Mouse (Mus musculus) hindbrain, embryonic 11.5 days (tissue): ENCODE results near the gene Trappc4. TPM values are rescaled to one million over a fixed set of nuclear protein-coding genes. Genes with fewer than 3 reads are reported as not detected.
"Not testable (repeated sequence)": the region's sequence is repeated elsewhere in the genome, so short reads cannot be mapped to it uniquely, and the experiment has no call there.

Experiments used
- ATAC-seq: fragments of 200-750 bp; cut with Nextera tagmentation; 2 replicates; pipeline ENCODE4 v1.8.0; 2017; ENCODE audit warnings: mild to moderate bottlenecking, moderate TSS enrichment, moderate library complexity; ENCODE audit not compliant: low FRiP score
- DNase-seq: peaks from one replicate; pipeline ENCODE4 v3.0.0-alpha.2; 2015; ENCODE audit warnings: low spot score
- H3K27ac ChIP-seq: fragments of 300-500 bp; sonication (generic); 2 replicates; pipeline ENCODE4 v1.5.1; 2014; ENCODE audit warnings: mild to moderate bottlenecking, low read depth, low read length
- H3K27me3 ChIP-seq: fragments of 300-500 bp; sonication (generic); 2 replicates; pipeline ENCODE4 v1.6.1; 2014; ENCODE audit warnings: mild to moderate bottlenecking, low read length, moderate library complexity, mixed read lengths; ENCODE audit not compliant: control insufficient read depth, insufficient read depth
- H3K36me3 ChIP-seq: fragments of 300-500 bp; sonication (generic); 2 replicates; pipeline ENCODE4 v1.6.1; 2014; ENCODE audit warnings: mild to moderate bottlenecking, low read length, moderate library complexity, mixed read lengths; ENCODE audit not compliant: control insufficient read depth, insufficient read depth
- H3K4me1 ChIP-seq: fragments of 300-500 bp; sonication (generic); replicated peaks from 2 replicates; pipeline ENCODE4 v1.6.1; 2014; ENCODE audit warnings: low read length, mixed read lengths; ENCODE audit not compliant: control insufficient read depth, insufficient read depth
- H3K4me2 ChIP-seq: fragments of 300-500 bp; sonication (generic); replicated peaks from 2 replicates; pipeline ENCODE4 v1.6.1; 2014; ENCODE audit warnings: mild to moderate bottlenecking, low read depth, low read length
- H3K4me3 ChIP-seq: fragments of 300-500 bp; sonication (generic); 2 replicates; pipeline ENCODE4 v1.5.1; 2014; ENCODE audit warnings: low read depth, low read length
- H3K9ac ChIP-seq: fragments of 300-500 bp; sonication (generic); 2 replicates; pipeline ENCODE4 v1.6.1; 2014; ENCODE audit warnings: low read depth, low read length
- H3K9me3 ChIP-seq: fragments of 300-500 bp; sonication (generic); 2 replicates; pipeline ENCODE4 v1.6.1; 2016; ENCODE audit warnings: low read length; ENCODE audit not compliant: control insufficient read depth
- WGBS: fragments of 180-500 bp; shearing (Covaris S2); extraction: QIAGEN DNeasy Blood & Tissue Kit; methylation state at CpG from one replicate; pipeline ENCODE4 v1.1.7; 2014; 5-methylcytosine and 5-hydroxymethylcytosine counted together
- polyA plus RNA-seq: library from polyadenylated mRNA; unstranded; fragments of >200 nt; fragmentation: Nextera tagmentation; extraction: Ambion mirVana; gene quantifications from 2 replicates; pipeline ENCODE4 v1.2.1, GENCODE M21; 2014

Trappc4 gene
- polyA plus RNA-seq, 1 experiment from 2014 or later = 264 TPM

DNA sequence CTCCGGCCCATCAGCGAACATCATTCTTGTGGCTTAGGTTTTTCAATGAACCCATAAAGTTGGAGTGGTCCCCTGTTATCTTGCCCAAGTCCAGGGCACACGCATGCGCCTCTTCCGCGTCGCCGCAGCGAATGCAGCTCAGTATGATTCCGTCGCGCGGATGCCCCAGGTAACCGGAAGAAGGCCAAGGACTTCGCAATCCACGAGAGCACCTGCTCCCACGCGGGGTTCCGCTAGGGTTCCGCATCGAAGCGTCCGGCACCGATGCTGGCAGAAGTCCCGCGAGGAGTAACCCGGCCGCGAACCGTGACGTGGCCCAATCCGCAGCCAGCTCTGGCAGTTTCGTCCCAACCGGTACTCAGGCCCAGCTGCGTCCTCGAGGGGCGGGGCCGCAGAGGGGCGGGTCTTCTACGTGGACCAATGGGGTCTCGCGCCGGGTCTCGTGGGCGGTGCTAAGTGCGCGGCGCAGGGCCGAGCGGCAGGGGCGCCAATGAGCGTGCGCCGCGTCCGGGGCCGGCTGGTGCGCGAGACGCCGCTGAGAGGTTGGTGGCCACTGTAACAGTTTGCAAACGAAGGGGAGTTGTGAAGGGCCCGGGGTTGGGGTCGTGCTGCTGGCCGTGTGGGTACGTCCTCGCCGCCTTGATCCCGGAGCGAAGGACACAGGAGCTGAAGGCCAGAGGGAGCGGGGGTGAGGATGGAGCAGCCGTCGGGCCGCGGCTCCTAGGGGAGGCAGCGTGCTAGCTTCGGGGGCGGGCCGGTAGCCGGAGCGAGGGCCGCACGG, 28.2 kb downstream of the Trappc4 start, which contains the start of gene Hyou1:
Gene Hyou1 (plus strand): TSS at position 437 of the 781 bp plus-strand sequence.
- Histone ChIP-seq H3K4me2 (peak within 1 kb of the TSS; percentile 67), H3K4me3 (peak within 1 kb of the TSS; percentile 93), H3K27me3 (no peaks in the 10 kb centered on the region), H3K36me3 (peaks cover 19% of the 10 kb centered on the region), H3K4me1 (peaks cover 8% of the 10 kb centered on the region; the same call in 1 of the 2 replicates), H3K9ac (peak within 1 kb of the TSS; percentile 96), H3K27ac (peak within 1 kb of the TSS; percentile 75), H3K9me3 (no peaks in the 10 kb centered on the region)
- DNase-seq (peak; percentile 99), ATAC-seq (peak; percentile 97)
- under 1% methylated on average over 79 of the region's 83 CpGs for WGBS

DNA sequence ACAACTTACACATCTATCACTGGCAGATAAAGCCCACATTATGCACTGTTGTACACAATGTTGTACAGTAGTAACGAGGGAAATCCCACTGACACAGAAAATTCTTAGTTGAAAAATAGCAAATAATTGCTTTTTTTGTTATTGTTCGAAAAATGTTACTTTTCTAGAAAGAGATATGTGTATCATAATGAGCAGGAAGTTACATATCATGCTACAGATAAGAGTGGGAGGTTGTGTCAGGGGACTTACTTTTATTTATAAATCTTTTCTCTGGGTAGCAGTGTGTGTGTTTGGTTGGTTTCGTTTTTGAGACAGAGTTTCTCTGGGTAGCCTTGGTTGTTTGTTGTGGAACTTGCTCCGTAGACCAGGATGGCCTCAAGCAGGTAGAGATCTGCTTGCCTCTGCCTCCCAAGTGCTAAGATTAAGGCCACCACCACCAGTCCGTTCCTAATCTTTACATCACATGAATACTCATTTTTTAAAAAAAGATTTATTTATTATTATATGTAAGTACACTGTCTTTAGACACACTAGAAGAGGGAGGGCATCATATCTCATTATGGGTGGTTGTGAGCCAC, 29.2 kb downstream of the Trappc4 start:
- ATAC-seq (no peak), DNase-seq (no peak)
- Histone ChIP-seq H3K4me1 (peaks cover 8% of the 10 kb centered on the region; the same call in 1 of the 2 replicates), H3K9me3 (no peaks in the 10 kb centered on the region), H3K27me3 (no peaks in the 10 kb centered on the region), H3K4me2 (peak overlapping the region; percentile 47), H3K36me3 (peaks cover 16% of the 10 kb centered on the region), H3K4me3 (peak overlapping the region; percentile 93), H3K9ac (no peak overlapping the region; the same call in 1 of the 2 replicates), H3K27ac (no peak overlapping the region)
- 92% methylated on average over 5 of the region's 5 CpGs for WGBS

DNA sequence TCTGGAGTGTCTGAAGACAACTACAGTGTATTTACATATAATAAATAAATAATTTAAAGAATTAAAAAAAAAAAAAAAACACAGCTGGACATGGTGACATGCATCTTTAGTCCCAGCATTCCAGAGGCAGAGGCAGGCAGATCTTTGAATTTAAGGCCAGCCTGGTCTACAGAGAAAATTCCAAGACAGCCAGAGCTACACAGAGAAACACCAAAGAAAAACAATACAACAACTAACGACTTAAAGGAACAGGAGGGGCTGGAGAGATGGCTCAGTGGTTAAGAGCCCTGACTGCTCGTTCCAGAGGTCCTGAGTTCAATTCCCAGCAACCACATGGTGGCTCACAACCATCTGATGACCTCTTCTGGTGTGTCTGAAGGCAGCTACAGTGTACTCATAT, 30.1 kb downstream of the Trappc4 start:
- not testable (repeated sequence) for H3K27me3 ChIP-seq, H3K4me3 ChIP-seq, H3K4me2 ChIP-seq, H3K9ac ChIP-seq, H3K9me3 ChIP-seq, H3K36me3 ChIP-seq, H3K4me1 ChIP-seq, DNase-seq, H3K27ac ChIP-seq, ATAC-seq
- WGBS = 94% methylated on average over 2 of the region's 2 CpGs

DNA sequence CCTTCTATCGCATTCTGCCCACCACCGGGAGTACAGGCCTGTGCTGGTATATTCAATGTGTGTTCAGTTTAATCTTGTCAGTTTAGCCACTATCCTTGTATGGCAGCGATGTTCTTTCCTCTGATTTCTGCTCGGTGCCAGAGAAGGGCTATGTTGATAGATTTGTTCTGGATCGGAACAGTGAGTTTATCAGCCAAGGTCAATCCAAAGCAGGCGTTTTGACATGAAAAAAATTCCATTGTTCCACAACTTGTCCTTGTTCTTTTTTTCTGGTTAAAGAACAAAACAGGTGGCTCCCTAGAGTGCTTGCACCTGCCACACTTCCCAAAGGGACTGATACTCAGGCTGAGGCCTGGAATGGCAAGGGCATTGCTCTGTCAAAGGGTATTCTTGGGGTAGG, 31.3 kb downstream of the Trappc4 start:
- ATAC-seq (no peak), DNase-seq (no peak)
- peaks cover 8% of the 10 kb centered on the region; the same call in 1 of the 2 replicates for H3K4me1 ChIP-seq
- H3K9me3 ChIP-seq = no peaks in the 10 kb centered on the region
- no peak overlapping the region for H3K4me3 ChIP-seq
- WGBS = 95% methylated on average over 6 of the region's 6 CpGs
- H3K27me3 ChIP-seq = no peaks in the 10 kb centered on the region
- H3K9ac ChIP-seq = no peak overlapping the region
- H3K36me3 ChIP-seq = 0 out of 2 replicates have a peak, but pooled peaks cover 1% of the 10 kb centered on the region
- H3K4me2 ChIP-seq = no peak overlapping the region
- no peak overlapping the region for H3K27ac ChIP-seq

DNA sequence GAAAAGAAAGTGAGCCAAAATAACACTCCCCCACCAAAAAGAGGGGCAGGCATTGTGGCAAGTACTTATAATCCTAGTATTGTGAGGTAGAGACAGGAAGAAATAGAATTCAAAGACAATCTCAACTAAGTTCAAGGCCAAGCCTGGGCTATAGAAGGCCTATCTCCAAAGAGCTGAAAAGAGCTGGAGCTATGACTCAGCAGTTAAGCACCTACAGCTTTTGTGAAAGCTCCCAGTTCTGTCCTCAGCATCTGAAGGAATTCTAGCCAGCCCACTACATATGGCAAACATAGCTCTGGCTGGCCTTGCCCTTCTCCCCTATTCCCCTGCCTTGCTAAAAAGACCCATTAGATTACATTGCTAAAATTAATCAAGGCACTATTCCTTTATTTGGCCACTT, 34.0 kb downstream of the Trappc4 start:
- no peak for DNase-seq
- Histone ChIP-seq H3K9ac (no peak overlapping the region), H3K36me3 (no peaks in the 10 kb centered on the region), H3K27me3 (no peaks in the 10 kb centered on the region), H3K4me1 (no peaks in the 10 kb centered on the region), H3K4me2 (no peak overlapping the region), H3K4me3 (no peak overlapping the region), H3K27ac (no peak overlapping the region), H3K9me3 (no peaks in the 10 kb centered on the region)
- ATAC-seq = no peak

DNA sequence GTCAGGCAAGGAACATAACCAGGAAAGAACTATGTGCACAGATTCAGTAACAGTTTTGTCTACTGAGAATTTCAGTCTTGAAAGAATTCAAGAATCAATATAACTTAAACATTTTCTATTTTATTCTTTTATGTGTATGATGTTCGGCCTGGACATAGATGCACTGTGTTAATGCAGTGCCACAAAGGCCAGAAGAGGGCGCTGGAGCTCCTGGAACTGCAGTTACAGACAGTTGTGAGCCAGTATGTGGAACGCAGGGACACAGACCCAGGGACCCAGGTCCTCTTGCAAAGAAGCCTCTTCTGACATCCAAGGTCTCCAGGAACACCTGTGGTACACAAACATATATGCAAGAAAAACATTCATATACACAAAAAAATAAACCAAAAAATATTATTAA, 42.9 kb downstream of the Trappc4 start:
- no peak overlapping the region for H3K9ac ChIP-seq
- DNase-seq = peak; percentile 24
- no peak overlapping the region for H3K27ac ChIP-seq
- H3K27me3 ChIP-seq = no peaks in the 10 kb centered on the region
- H3K9me3 ChIP-seq = no peaks in the 10 kb centered on the region
- 64% methylated on average over 3 of the region's 3 CpGs for WGBS
- H3K4me1 ChIP-seq = no peaks in the 10 kb centered on the region
- no peak overlapping the region for H3K4me2 ChIP-seq
- no peaks in the 10 kb centered on the region for H3K36me3 ChIP-seq
- no peak overlapping the region for H3K4me3 ChIP-seq
- ATAC-seq = no peak

DNA sequence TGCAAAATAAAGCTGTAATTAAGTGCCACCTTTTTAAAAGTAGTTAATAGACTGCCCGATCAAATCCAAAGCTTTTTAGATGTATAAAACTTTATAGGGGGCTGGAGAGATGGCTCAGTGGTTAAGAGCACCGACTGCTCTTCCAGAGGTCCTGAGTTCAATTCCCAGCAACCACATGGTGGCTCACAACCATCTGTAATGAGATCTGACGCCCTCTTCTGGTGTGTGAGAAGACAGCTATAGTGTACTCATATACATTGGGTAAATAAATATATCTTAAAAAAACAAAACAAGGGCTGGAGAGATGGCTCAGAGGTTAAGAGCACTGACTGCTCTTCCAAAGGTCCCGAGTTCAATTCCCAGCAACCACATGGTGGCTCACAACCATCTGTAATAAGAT, 45.5 kb downstream of the Trappc4 start:
- ATAC-seq = 0 out of 2 replicates have a peak, but pooled peaks have one; percentile 30
- H3K27ac ChIP-seq = not testable (repeated sequence)
- H3K4me3 ChIP-seq = peak overlapping the region; percentile 74; the same call in 1 of the 2 replicates

DNA sequence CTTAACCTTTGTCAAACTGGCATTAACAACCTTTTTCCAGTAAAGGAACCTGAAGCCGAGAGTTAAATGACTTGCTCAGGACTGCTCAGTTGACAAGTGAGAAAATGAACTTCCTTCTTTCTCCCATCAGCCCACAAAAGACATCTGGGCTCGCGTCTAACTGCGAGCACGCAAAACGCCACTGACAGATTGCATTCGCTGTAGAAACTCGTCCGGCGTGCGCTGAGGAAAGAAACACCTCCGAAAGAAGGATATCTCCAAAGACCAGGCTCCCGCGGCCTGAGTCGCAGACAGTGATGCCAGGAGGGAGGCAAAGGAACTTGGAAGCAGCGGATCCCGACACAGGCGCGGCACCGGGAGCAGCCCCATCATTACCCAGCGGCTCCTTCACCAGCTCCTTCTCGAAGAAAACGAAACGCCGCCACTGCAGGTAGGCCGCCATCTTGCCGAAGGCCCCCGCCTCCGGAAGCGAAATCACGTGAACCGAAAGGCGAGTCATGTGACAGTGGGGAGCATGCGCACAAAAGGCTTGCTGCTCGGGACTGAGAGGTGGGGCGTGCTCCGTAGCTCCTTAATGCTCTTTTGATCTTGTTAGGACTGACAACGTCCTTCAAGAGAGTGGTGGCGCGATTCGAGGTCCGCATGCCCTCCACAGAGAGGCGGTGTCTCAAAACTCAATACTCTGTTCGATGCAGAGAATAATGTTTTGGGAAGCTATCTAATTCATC, 46.0 kb downstream of the Trappc4 start, which contains the start of gene Vps11:
Gene Vps11 (minus strand): TSS at position 481 of the 728 bp plus-strand sequence.
- peak within 1 kb of the TSS; percentile 83 for H3K9ac ChIP-seq
- H3K36me3 ChIP-seq = peaks cover 12% of the 10 kb centered on the region
- no peaks in the 10 kb centered on the region for H3K27me3 ChIP-seq
- H3K4me1 ChIP-seq = no peaks in the 10 kb centered on the region
- peak; percentile 97 for DNase-seq
- no peak within 1 kb of the TSS for H3K27ac ChIP-seq
- ATAC-seq = peak; percentile 94
- peak within 1 kb of the TSS; percentile 49 for H3K4me2 ChIP-seq
- WGBS = 1% methylated on average over 44 of the region's 44 CpGs
- H3K9me3 ChIP-seq = no peaks in the 10 kb centered on the region
- H3K4me3 ChIP-seq = peak within 1 kb of the TSS; percentile 74

More for the DNA sequence above, 45.5 kb downstream of the Trappc4 start:
- WGBS = 49% methylated on average over 4 of the region's 4 CpGs
- not testable (repeated sequence) for H3K4me1 ChIP-seq, H3K27me3 ChIP-seq, H3K36me3 ChIP-seq, DNase-seq, H3K9me3 ChIP-seq, H3K9ac ChIP-seq
- peak overlapping the region; percentile 26; the same call in 1 of the 2 replicates for H3K4me2 ChIP-seq
